Mouse (Mus musculus) C2C12 (cell line): ENCODE results near the gene Gm13276.
"Not testable (repeated sequence)": the region's sequence is repeated elsewhere in the genome, so short reads cannot be mapped to it uniquely, and the experiment has no call there.

Source experiments
- CEBPB ChIP-seq: IDR thresholded peaks from one replicate; pipeline ENCODE4 v1.6.1; 2011; ENCODE audit warnings: low read depth, mild to moderate bottlenecking, control low read depth, moderate library complexity
- CTCF ChIP-seq: IDR thresholded peaks from one replicate; pipeline ENCODE4 v1.5.1; 2011; ENCODE audit not compliant: control insufficient read depth, insufficient read depth, insufficient read length
- MAX ChIP-seq: IDR thresholded peaks from one replicate; pipeline ENCODE4 v1.6.1; 2011; ENCODE audit warnings: mild to moderate bottlenecking, control low read depth
- MYOD1 ChIP-seq: IDR thresholded peaks from one replicate; pipeline ENCODE4 v1.6.1; 2011; ENCODE audit warnings: low read depth; ENCODE audit not compliant: control insufficient read depth, insufficient read length
- USF1 ChIP-seq: IDR thresholded peaks from one replicate; pipeline ENCODE4 v1.6.1; 2011; ENCODE audit warnings: low read depth, mild to moderate bottlenecking, control low read depth, moderate library complexity

- not testable (repeated sequence) for TF ChIP-seq CTCF, CEBPB, USF1, MAX, MYOD1
These were observed 41.6 kb downstream of the Gm13276 start, which contains the start of gene Ifna6 for GRCm38 (mm10) chr4:88827116-88827515.
